26 mouse cellular contexts compared by ENCODE assay signal in the genomic region with DNA sequence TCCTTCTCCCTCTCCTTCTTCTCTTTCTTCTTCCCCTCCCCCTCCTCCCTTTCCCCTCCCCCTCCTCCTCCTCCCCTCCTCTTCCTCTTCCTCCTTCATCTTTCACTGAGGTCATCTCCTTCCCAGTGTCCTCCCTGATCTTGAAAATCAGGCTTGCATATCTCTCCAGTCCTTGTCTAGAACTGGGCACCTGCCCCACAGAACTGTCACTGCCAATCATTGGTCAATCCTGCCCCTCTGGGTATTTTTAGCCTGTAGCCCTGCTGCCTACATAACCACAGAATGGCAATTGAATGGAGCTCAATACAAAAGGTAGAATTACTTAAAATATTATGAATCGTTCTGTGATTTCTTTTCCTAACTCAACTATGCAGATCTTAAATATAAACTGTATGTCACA. TPM values are rescaled to one million over a fixed set of nuclear protein-coding genes. Genes with fewer than 3 reads are reported as not detected.
DNase-seq lines count a peak whose midpoint lies in the region; ATAC-seq and TF ChIP-seq lines count a peak whose summit lies in the region.
"Had no signal": no experiment of that assay in that cellular context is flagged by ENCODE, and none has a peak within 500 bp of the region (broad histone marks: within the 10 kb centered on the region; RNA-seq: fewer than 3 reads in every experiment).

No protein-coding gene starts in this region.

- intact Hi-C loops in heart, adult 2 months (cut with DNase I): no loop called here

- peak; percentile 48 for DNase-seq in gastrocnemius, adult 18-20 months (ENCODE audit: low spot score)
- no peak for DNase-seq in gastrocnemius, postnatal 10 days
- peak in 1 of 2 experiments; percentile 38 for DNase-seq in heart, adult 2 months
- DNase-seq in heart, adult 8-10 months (ENCODE audit: low spot score): no peak
- peak; percentile 6 for DNase-seq in midbrain, embryonic 11.5 days (ENCODE audit: low spot score, missing footprints)
- no peak for DNase-seq in c-Kit-positive CD71-positive TER-119-positive erythroid progenitor cells, embryonic 14.5 days (ENCODE audit: low spot score)
- DNase-seq: adrenal gland, adult 8-10 months; cerebellum, adult 8-10 months; cerebellum, postnatal 14 days; embryo, embryonic 11 days; kidney, adult 8-10 months had no signal

- no peak for TF ChIP-seq EP300 in heart, adult 2 months (IDR thresholded peaks at IDR 0.05; ENCODE audit: insufficient read depth, low read depth, low read length)

- no peaks in the 10 kb centered on the region; the same call in 1 of the 2 replicates for H3K36me3 ChIP-seq in heart, adult 2 months (ENCODE audit: control insufficient read depth, insufficient read depth, low read length)
- H3K36me3 ChIP-seq in midbrain, embryonic 11.5 days (ENCODE audit: control insufficient read depth, insufficient read depth, low read length): no peaks in the 10 kb centered on the region
- H3K36me3 ChIP-seq in midbrain, embryonic 16.5 days (ENCODE audit: control insufficient read depth, insufficient read depth, low read length): no peaks in the 10 kb centered on the region
- H3K36me3 ChIP-seq: embryonic facial prominence, embryonic 15.5 days; forebrain, embryonic 10.5 days; forebrain, embryonic 15.5 days; heart, embryonic 15.5 days; hindbrain, embryonic 12.5 days had no signal

- no peaks in the 10 kb centered on the region for H3K9me3 ChIP-seq in midbrain, embryonic 11.5 days (ENCODE audit: control insufficient read depth, low read length)
- H3K9me3 ChIP-seq in midbrain, embryonic 16.5 days (replicated peaks; ENCODE audit: control insufficient read depth, low read length, poor library complexity, severe bottlenecking): no peaks in the 10 kb centered on the region
- H3K9me3 ChIP-seq: embryonic facial prominence, embryonic 15.5 days; forebrain, embryonic 10.5 days; forebrain, embryonic 15.5 days; heart, embryonic 15.5 days; hindbrain, embryonic 12.5 days had no signal

- H3K4me3 ChIP-seq in heart, adult 2 months: no peak overlapping the region
- H3K4me3 ChIP-seq in midbrain, embryonic 11.5 days (ENCODE audit: low read depth, low read length): no peak overlapping the region
- no peak overlapping the region for H3K4me3 ChIP-seq in midbrain, embryonic 16.5 days (ENCODE audit: low read depth, low read length)
- H3K4me3 ChIP-seq: embryonic facial prominence, embryonic 15.5 days; erythroblast, embryonic 14.5 days; forebrain, embryonic 10.5 days; forebrain, embryonic 15.5 days; heart, embryonic 15.5 days; hindbrain, embryonic 12.5 days had no signal

- H3K4me1 ChIP-seq in heart, adult 2 months (ENCODE audit: control insufficient read depth, insufficient read depth, low read length): peaks cover 1% of the 10 kb centered on the region; the same call in 1 of the 2 replicates
- no peaks in the 10 kb centered on the region for H3K4me1 ChIP-seq in midbrain, embryonic 11.5 days (ENCODE audit: control insufficient read depth, insufficient read depth, low read length)
- H3K4me1 ChIP-seq in midbrain, embryonic 16.5 days (ENCODE audit: control insufficient read depth, insufficient read depth, low read length): no peaks in the 10 kb centered on the region
- H3K4me1 ChIP-seq: embryonic facial prominence, embryonic 15.5 days; forebrain, embryonic 10.5 days; forebrain, embryonic 15.5 days; heart, embryonic 15.5 days; hindbrain, embryonic 12.5 days had no signal

- no peak for TF ChIP-seq CTCF in heart, adult 2 months (IDR thresholded peaks at IDR 0.05)

- ATAC-seq in midbrain, embryonic 11.5 days (ENCODE audit: low FRiP score): no peak
- no peak for ATAC-seq in midbrain, embryonic 16.5 days
- ATAC-seq: activated CD4-positive, CD25-positive, alpha-beta regulatory T cell, adult 4 months; forebrain, embryonic 15.5 days; hindbrain, embryonic 16.5 days; inflammation-experienced regulatory T-cells, adult 6 months; intestine, postnatal 0 days; Patski had no signal

- H3K79me2 ChIP-seq in heart, adult 2 months (replicated peaks; ENCODE audit: control insufficient read depth, insufficient read depth, low read length): no peaks in the 10 kb centered on the region

- H3K9ac ChIP-seq in heart, adult 2 months (ENCODE audit: low read depth, low read length): no peak overlapping the region
- no peak overlapping the region for H3K9ac ChIP-seq in midbrain, embryonic 11.5 days (ENCODE audit: low read length)
- no peak overlapping the region for H3K9ac ChIP-seq in midbrain, embryonic 16.5 days (ENCODE audit: low read depth, low read length)
- H3K9ac ChIP-seq: embryonic facial prominence, embryonic 15.5 days; forebrain, embryonic 15.5 days; heart, embryonic 15.5 days; hindbrain, embryonic 12.5 days had no signal

- TF ChIP-seq POLR2A in heart, adult 2 months (IDR thresholded peaks at IDR 0.05; ENCODE audit: insufficient read depth, low read depth, low read length): no peak

- no peak overlapping the region for H3K4me2 ChIP-seq in midbrain, embryonic 11.5 days
- H3K4me2 ChIP-seq in midbrain, embryonic 16.5 days (ENCODE audit: low read length): no peak overlapping the region
- H3K4me2 ChIP-seq: embryonic facial prominence, embryonic 15.5 days; forebrain, embryonic 15.5 days; heart, embryonic 15.5 days; hindbrain, embryonic 12.5 days had no signal

- no peaks in the 10 kb centered on the region for H3K27me3 ChIP-seq in heart, adult 2 months (ENCODE audit: control insufficient read depth, insufficient read depth, low read length)
- no peaks in the 10 kb centered on the region for H3K27me3 ChIP-seq in midbrain, embryonic 11.5 days (ENCODE audit: control insufficient read depth, insufficient read depth, low read length)
- no peaks in the 10 kb centered on the region for H3K27me3 ChIP-seq in midbrain, embryonic 16.5 days (ENCODE audit: control insufficient read depth, insufficient read depth, low read depth, low read length)
- H3K27me3 ChIP-seq: CH12.LX; embryonic facial prominence, embryonic 15.5 days; forebrain, embryonic 15.5 days; heart, embryonic 15.5 days; hindbrain, embryonic 12.5 days; Patski had no signal

- H3K27ac ChIP-seq in heart, adult 2 months: peak overlapping the region; percentile 32
- H3K27ac ChIP-seq in midbrain, embryonic 11.5 days (ENCODE audit: low read depth, low read length): no peak overlapping the region
- no peak overlapping the region for H3K27ac ChIP-seq in midbrain, embryonic 16.5 days (ENCODE audit: low read length)
- H3K27ac ChIP-seq: embryonic facial prominence, embryonic 15.5 days; forebrain, embryonic 10.5 days; forebrain, embryonic 15.5 days; heart, embryonic 15.5 days; hindbrain, embryonic 12.5 days had no signal

- 76% methylated on average over 1 of the region's 1 CpGs for WGBS in heart, adult 2 months
- WGBS in midbrain, embryonic 11.5 days: 88% methylated on average over 1 of the region's 1 CpGs
- 89% methylated on average over 1 of the region's 1 CpGs for WGBS in midbrain, embryonic 16.5 days

RNA-seq across cellular contexts. Expression of gene Lmod3, which starts 5.9 kb away (rescaled TPM):
- 100 to 1,000 TPM; 104 to 131 TPM for total RNA-seq in gastrocnemius, adult 18-20 months (2021)
- total RNA-seq in gastrocnemius, postnatal 10 days (2021): 100 to 1,000 TPM; 113 to 139 TPM
- 10 to 100 TPM; 50.1 to 63.0 TPM for total RNA-seq in heart, adult 2 months (2021)
- polyA plus RNA-seq in heart, adult 2 months (2012; rRNA removed): 26.3 and 40.0 TPM in 2 replicates
- total RNA-seq in heart, adult 8-10 months (2022): 10 to 100 TPM; 66.2 to 86.5 (median 72.0) TPM
- polyA plus RNA-seq in midbrain, embryonic 11.5 days (2014; fragmentation: Nextera tagmentation; extraction: Ambion mirVana): 0.08 TPM in 1 of 2 replicates, not detected in the other
- polyA plus RNA-seq in midbrain, embryonic 16.5 days (2015; fragmentation: Nextera tagmentation; extraction: Ambion mirVana): 0.09 TPM in 1 of 2 replicates, not detected in the other
- total RNA-seq: CH12.LX; common myeloid progenitor, adult 5-6 weeks; granulocyte monocyte progenitor cell, adult 5-6 weeks had no signal
- polyA plus RNA-seq: activated CD4-positive, CD25-positive, alpha-beta regulatory T cell, adult 4 months; erythroblast, embryonic 14.5 days; forebrain, embryonic 10.5 days; hindbrain, embryonic 16.5 days; Patski had no signal

RNA-seq across cellular contexts. Expression of gene Arl6ip5, which starts 48.0 kb away (rescaled TPM):
- total RNA-seq in gastrocnemius, adult 18-20 months (2021): 100 to 1,000 TPM; 130 to 155 TPM
- total RNA-seq in gastrocnemius, postnatal 10 days (2021): 100 to 1,000 TPM; 238 to 249 TPM
- total RNA-seq in heart, adult 2 months (2021): 100 to 1,000 TPM; 122 to 138 TPM
- 97.8 and 147 TPM in 2 replicates for polyA plus RNA-seq in heart, adult 2 months (2012; rRNA removed)
- 100 to 1,000 TPM; 135 to 148 (median 144) TPM for total RNA-seq in heart, adult 8-10 months (2022)
- 41.4 and 41.8 TPM in 2 replicates for polyA plus RNA-seq in midbrain, embryonic 11.5 days (2014; fragmentation: Nextera tagmentation; extraction: Ambion mirVana)
- polyA plus RNA-seq in midbrain, embryonic 16.5 days (2015; fragmentation: Nextera tagmentation; extraction: Ambion mirVana): 149 and 160 TPM in 2 replicates

RNA-seq across cellular contexts. Expression of gene Uba3, which starts 53.0 kb away (rescaled TPM):
- 10 to 100 TPM; 30.3 to 39.0 TPM for total RNA-seq in gastrocnemius, adult 18-20 months (2021)
- 10 to 100 TPM; 50.3 to 51.2 TPM for total RNA-seq in gastrocnemius, postnatal 10 days (2021)
- total RNA-seq in heart, adult 2 months (2021): 10 to 100 TPM; 55.2 to 59.3 TPM
- 20.0 and 46.9 TPM in 2 replicates for polyA plus RNA-seq in heart, adult 2 months (2012; rRNA removed)
- total RNA-seq in heart, adult 8-10 months (2022): 10 to 100 TPM; 50.7 to 59.2 (median 54.2) TPM
- 99.4 and 101 TPM in 2 replicates for polyA plus RNA-seq in midbrain, embryonic 11.5 days (2014; fragmentation: Nextera tagmentation; extraction: Ambion mirVana)
- polyA plus RNA-seq in midbrain, embryonic 16.5 days (2015; fragmentation: Nextera tagmentation; extraction: Ambion mirVana): 90.2 and 92.9 TPM in 2 replicates

Comparison
In these comparisons a context has a peak if more than half of its experiments do, and no peak if none do; other contexts are left out.
1. DNase-seq: peak in gastrocnemius, adult 18-20 months (single experiment) and midbrain, embryonic 11.5 days (single experiment); none in gastrocnemius, postnatal 10 days (single experiment), heart, adult 8-10 months (single experiment) and c-Kit-positive CD71-positive TER-119-positive erythroid progenitor cells, embryonic 14.5 days (single experiment).